Mouse (Mus musculus) c-Kit-negative CD71-positive TER-119-positive erythroid progenitor cells, embryonic 14.5 days (primary cell): ENCODE data around the gene D630003M21Rik.

Source experiments
- DNase-seq: peaks from one replicate; pipeline ENCODE4 v3.0.0-alpha.2; 2013; ENCODE audit warnings: low read depth, low spot score

D630003M21Rik gene

GRCm38 (mm10) chr2:158167496-158168205 is 61.4 kb downstream of the D630003M21Rik start:
- no peak for DNase-seq

GRCm38 (mm10) chr2:158166628-158167027 is 62.4 kb downstream of the D630003M21Rik start:
- DNase-seq = no peak

DNA sequence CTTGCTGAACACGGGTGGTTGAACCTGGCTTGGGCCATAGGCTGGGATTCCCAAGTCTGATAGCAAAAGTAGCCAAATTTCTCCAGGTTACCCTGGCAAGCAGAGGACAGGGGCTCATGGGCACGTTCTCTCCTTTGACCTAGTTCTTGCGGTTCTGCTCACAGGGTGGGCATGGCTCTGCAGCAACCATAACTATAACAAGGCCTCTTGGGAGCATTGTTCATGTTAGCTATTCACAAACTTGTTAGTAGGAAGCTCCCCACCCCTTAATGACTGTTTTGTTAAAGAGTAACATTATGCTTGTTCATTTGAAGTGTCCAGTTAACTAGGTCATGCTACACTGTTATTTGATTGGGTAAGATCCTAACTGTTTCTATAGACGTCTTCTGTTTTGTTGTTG is 63.2 kb downstream of the D630003M21Rik start:
- no peak for DNase-seq

DNA sequence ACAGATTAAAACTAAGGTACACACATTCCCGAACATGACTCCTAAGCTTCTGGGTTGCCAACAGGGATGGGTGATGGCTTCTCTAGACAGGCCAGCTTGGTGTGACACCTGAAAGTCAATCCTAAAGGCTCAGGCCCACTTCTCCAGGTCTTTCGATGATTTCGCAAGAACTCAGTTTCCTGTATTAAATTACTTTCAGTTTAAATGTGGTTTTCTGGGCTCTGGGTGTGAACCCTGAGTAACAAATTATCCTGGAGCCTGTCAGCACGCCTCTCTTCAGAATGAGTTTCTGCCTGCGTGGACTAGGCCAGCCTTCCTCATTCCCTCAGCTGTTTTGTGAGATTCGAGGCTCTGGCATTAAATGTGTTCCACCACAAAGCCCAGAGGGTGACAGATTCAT is 66.0 kb downstream of the D630003M21Rik start:
- DNase-seq = no peak

DNA sequence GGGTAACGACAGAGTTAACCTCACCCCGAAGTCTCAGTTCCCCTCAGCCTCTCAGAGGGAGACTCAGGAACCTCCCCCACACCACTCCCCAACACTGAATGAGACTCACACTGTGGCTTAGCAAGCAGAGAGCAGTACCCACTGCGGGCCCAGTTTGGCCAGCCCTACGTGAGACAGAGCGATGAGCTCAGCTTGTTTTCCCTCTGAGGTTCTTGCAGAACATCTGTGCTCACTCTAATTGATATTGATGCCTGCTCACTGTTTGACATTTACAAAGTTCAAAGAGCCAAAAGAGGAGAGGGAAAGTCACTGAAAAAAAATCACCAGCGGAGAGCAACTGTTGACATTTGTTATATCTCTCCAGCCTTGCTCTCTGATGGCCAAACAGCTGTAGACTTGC is 67.3 kb downstream of the D630003M21Rik start:
- DNase-seq = no peak

DNA sequence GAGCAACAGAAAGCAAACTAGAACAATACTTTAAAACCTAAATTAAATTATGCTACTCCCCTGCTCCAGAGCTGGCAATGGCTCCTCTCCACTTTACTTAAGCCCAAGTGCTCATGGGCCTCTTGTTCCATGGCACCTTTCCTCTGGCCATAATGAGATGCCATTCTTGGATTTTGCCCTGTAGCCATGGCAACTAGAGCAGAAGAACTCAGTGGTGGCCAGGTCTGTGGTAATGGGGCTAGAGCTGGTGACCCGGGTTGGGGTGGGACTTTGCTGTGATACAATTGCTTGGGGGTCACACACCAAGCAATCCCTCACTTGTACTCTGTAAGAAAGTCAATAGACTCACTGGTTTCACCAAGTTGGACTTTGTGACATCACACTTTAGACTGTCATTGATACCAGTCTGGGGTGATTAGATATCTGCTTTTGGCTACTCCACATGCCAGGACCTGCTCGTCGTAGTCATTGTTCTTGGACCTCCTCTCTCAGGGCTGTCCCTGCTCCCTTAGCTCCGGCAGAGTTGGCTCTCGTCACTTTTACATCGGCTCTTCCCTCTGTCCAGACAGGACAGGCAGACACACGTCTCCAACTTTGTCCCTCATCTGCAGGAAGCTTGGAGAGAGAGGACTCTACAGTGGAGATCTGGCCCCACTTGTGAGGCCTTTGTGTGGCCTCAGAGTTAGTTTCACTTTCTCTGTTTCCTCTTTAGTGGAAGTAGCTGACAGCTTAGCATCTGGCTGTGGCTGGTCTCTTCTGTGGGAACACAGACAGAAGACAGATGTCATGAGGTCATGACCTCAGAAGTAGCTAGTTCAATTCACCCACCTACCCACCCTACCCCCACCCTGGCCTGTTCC is 69.4 kb downstream of the D630003M21Rik start:
- no peak for DNase-seq

GRCm38 (mm10) chr2:158157654-158158053 is 71.4 kb downstream of the D630003M21Rik start:
- no peak for DNase-seq

GRCm38 (mm10) chr2:158156487-158156886 is 72.5 kb downstream of the D630003M21Rik start:
- DNase-seq = no peak

DNA sequence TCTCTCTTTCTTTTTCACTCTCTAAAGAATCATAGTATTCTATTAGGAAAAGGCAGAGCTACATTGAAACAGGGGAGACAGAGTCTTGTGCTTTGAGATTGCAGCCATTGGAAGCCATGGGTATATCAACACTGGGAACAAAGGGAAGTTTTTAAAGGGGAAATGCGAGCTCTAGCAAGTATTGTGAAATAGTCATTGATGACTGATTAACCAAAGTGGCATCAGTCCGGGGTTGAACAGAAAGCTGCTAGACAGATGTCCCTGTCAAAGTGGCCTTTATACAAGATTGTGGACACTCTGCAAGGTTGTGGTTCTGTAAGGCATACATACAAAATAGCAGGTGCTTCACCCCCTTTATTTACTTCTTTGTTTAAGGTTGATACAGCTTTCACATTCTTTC is 73.4 kb downstream of the D630003M21Rik start:
- no peak for DNase-seq

DNA sequence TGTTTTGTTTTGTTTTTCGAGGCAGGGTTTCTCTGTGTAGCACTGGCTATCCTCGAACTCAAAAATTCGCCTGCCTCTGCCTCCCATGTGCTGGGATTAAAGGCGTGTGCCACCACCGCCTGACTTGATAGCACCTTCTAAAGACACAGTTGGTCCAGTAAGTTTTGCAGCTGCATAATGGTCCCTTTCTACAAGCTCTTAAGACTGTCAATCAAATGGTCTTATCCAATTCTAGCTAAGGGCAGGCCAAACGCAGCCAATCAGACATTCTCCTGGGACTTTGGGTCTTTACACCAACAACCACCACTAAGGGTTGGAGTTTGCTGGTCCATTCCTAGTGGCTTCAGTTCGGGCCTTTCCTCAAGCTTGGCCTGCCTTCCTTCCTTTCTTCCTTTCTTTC is 73.9 kb downstream of the D630003M21Rik start:
- DNase-seq = no peak

- DNase-seq = no peak
These were observed 74.4 kb downstream of the D630003M21Rik start for GRCm38 (mm10) chr2:158154641-158155040.

- no peak for DNase-seq
These were observed 75.2 kb downstream of the D630003M21Rik start for GRCm38 (mm10) chr2:158153728-158154343.

DNA sequence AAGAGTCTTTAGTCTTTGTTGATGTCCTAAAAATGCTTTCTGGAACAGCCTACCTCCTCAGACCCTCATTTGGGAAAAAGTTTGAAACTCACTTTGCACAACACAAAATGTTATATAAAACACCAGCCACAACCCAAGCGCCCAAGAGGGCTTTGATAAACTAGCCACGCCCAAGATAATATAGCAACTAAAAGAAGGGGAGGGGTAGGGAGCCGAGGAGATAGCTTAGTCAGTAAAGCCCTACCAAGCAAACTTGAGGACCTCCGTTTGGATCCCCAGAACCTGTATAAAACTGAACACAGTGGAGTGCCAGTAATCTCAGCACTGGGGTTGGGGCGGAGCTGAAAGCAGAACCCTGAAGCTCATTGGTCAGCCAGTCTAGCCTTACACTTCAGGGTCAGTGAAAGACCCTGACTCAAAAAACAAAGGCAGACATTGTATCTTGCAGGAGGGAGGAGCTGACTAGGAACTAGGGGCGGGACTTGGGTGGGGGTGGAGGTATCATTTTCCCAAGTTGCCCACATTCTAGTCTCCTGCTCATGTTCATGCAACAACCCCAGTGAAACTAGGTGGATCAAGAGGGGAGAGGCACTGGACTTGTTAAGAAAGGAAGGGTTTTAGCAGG is 76.2 kb downstream of the D630003M21Rik start:
- DNase-seq = no peak

- DNase-seq = no peak
These were observed 77.9 kb downstream of the D630003M21Rik start for GRCm38 (mm10) chr2:158151077-158151476.

DNA sequence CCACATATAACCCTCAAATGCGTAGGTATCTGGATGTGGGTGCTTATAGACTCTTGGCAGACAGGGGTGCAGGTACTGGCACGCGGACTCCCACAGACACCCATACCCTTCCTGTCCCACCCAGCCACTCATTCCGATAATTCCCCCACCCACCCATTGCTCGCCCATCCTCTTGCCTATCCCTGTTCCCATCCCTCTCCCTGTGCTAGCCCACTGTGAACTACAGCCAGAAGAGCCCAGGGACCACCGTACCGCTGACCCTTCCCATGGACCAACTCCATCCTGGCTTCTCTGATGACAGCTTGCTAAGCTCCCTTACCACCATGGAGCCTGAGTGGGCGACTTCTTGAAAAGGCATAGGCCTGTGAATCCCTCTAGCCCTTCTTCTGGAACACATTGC is 82.1 kb downstream of the D630003M21Rik start:
- no peak for DNase-seq

DNA sequence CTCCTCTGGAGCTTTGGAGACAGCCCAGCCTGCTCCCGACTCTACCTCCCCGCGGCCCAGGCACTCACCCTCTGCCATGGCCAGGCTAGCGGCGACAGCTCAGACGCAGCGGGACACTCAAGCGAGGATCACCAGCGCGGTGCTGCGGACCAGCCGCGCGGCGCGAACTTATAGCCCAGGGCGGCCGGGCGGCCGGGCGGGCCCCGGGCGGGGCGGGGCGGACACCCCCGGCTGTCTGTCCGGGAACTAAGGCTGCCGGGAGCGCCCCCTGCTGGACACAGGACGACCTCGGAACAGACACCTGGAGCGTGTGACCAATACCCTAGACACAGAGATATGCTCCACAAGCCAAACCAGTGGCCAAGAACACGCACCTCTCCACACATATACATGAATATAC is 82.8 kb downstream of the D630003M21Rik start, which contains the start of gene Tgm2:
Gene Tgm2, minus strand, starts transcription at position 214 of the 400 bp plus-strand sequence.
- peak; percentile 93 for DNase-seq

GRCm38 (mm10) chr2:158145528-158146065 is 83.4 kb downstream of the D630003M21Rik start:
- no peak for DNase-seq

- no peak for DNase-seq
These were observed 84.1 kb downstream of the D630003M21Rik start for GRCm38 (mm10) chr2:158144750-158145527.

- no peak for DNase-seq
These were observed 84.8 kb downstream of the D630003M21Rik start for GRCm38 (mm10) chr2:158144263-158144662.

DNA sequence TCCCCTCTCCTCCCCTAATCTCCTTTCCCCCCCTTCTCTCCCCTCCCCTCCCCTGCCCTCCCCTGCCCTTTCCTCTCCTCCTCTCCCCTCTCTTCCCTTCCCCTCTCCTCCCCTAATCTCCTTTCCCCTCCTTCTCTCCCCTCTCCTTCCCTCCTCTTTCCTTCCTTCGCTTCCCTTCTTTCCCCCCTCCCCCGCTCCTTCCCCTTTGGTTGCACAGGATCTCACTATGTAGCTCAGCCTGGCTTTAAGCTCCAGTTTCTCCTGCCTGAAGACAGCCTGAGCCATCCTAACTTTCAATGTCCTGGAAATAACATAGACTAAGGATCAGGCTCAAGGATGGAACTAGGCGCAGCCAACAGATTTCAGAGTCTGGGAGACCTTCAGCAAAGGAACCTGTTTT is 85.2 kb downstream of the D630003M21Rik start:
- DNase-seq = no peak

DNA sequence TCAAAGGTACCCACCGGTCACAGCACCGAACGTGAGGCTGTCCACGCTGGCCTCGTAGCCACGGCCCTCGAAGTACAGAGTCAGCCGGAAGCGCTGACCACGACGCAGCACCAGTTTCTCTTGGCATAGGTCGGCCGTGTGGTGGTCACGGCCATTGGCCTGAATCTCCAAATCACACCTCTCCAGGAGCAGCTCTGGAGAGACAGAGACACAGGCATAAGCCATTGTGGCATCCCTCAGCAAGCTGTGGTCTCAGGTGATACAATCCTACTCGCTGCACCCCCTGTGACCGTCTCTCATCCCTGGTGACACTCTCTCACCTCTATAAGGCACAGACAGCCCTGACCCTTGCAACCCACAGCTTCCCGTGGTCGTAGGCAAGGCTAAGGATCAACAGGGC is 86.0 kb downstream of the D630003M21Rik start:
- DNase-seq = no peak
